Mouse (Mus musculus) frontal cortex, postnatal 10 days (tissue): ENCODE measurements around the gene Bmpr1a.

Experiments
- DNase-seq, 2 experiments: peaks; one replicate each; pipeline ENCODE4 v3.0.0; 2022; ENCODE audit warnings: low spot score in 2 of 2, mixed read lengths in 1 of 2

Gene Bmpr1a

GRCm38 (mm10) chr14:34503325-34503647 is at the start of gene Bmpr1a:
Gene Bmpr1a, minus strand, starts transcription at chr14:34503341.
- no peak for DNase-seq

- DNase-seq: no peak
These were observed 49.1 kb upstream of the Bmpr1a start for GRCm38 (mm10) chr14:34552226-34552625.

GRCm38 (mm10) chr14:34549004-34549671 is 46.0 kb upstream of the Bmpr1a start:
- DNase-seq: peak; percentile 69 to 79

- DNase-seq: peak in 1 of 2 experiments; percentile 48
These were observed 45.4 kb upstream of the Bmpr1a start for GRCm38 (mm10) chr14:34548391-34549001.

GRCm38 (mm10) chr14:34544545-34544944 is 41.4 kb upstream of the Bmpr1a start:
- DNase-seq: no peak

GRCm38 (mm10) chr14:34544001-34544400 is 40.9 kb upstream of the Bmpr1a start:
- no peak for DNase-seq

- DNase-seq: no peak
These were observed 40.5 kb upstream of the Bmpr1a start for GRCm38 (mm10) chr14:34543596-34543995.

GRCm38 (mm10) chr14:34541896-34542295 is 38.8 kb upstream of the Bmpr1a start:
- no peak for DNase-seq

GRCm38 (mm10) chr14:34540685-34541162 is 37.6 kb upstream of the Bmpr1a start:
- no peak for DNase-seq

GRCm38 (mm10) chr14:34535883-34536282 is 32.7 kb upstream of the Bmpr1a start:
- DNase-seq: no peak

- no peak for DNase-seq
These were observed 30.4 kb upstream of the Bmpr1a start for GRCm38 (mm10) chr14:34533537-34533936.

GRCm38 (mm10) chr14:34532536-34532935 is 29.4 kb upstream of the Bmpr1a start:
- DNase-seq: no peak

- no peak for DNase-seq
These were observed 25.7 kb upstream of the Bmpr1a start for GRCm38 (mm10) chr14:34528804-34529203.

- no peak for DNase-seq
These were observed 19.6 kb upstream of the Bmpr1a start, which contains the start of gene 9230112D13Rik for GRCm38 (mm10) chr14:34522701-34523100. Gene 9230112D13Rik, minus strand, starts transcription at chr14:34522801.

GRCm38 (mm10) chr14:34517959-34518544 is 14.9 kb upstream of the Bmpr1a start:
- DNase-seq: no peak

- no peak for DNase-seq
These were observed 13.9 kb upstream of the Bmpr1a start for GRCm38 (mm10) chr14:34516960-34517577.

- no peak for DNase-seq
These were observed 12.7 kb upstream of the Bmpr1a start for GRCm38 (mm10) chr14:34515860-34516259.

GRCm38 (mm10) chr14:34514120-34514519 is 11.0 kb upstream of the Bmpr1a start:
- DNase-seq: no peak

- DNase-seq: no peak
These were observed 9.5 kb upstream of the Bmpr1a start for GRCm38 (mm10) chr14:34512602-34513001.

- no peak for DNase-seq
These were observed 8.8 kb upstream of the Bmpr1a start for GRCm38 (mm10) chr14:34511901-34512300.

- no peak for DNase-seq
These were observed 5.8 kb upstream of the Bmpr1a start for GRCm38 (mm10) chr14:34508842-34509439.

GRCm38 (mm10) chr14:34508187-34508840 is 5.2 kb upstream of the Bmpr1a start:
- DNase-seq: no peak
